10 mouse cellular contexts compared by ENCODE assay signal in the genomic region with DNA sequence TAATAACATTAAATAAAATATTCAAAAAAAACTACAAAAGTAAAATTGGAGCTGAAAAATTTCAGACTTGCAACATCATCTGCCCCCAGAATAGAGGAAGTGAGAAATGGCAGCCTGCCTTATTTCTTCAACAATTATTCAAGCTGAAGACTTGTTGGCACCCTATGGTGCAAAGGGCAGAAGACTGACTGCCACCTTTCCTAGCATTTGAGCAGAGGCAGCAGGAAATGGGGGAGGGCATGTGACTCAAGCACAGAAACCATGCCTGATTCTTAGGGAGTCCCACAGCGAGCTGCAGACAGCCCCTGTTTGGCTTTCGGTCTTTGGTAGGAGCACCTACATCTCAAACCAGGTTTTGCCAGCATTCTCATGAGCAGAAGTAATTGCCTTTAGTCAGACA.
DNase-seq lines count a peak whose midpoint lies in the region; TF ChIP-seq lines count a peak whose summit lies in the region.
"Had no signal": no experiment of that assay in that cellular context is flagged by ENCODE, and none has a peak within 500 bp of the region (broad histone marks: within the 10 kb centered on the region; RNA-seq: fewer than 3 reads in every experiment).

No protein-coding gene starts in this region.

- peak overlapping the region; percentile 41 for H3K27ac ChIP-seq in layer of hippocampus, adult 2 months
- peak overlapping the region; percentile 26; the same call in 1 of the 2 replicates for H3K27ac ChIP-seq in bone marrow, adult 2 months (ENCODE audit: control insufficient read depth, insufficient read depth, low read depth, low read length, poor library complexity)
- H3K27ac ChIP-seq: forebrain, embryonic 15.5 days; neural tube, embryonic 13.5 days had no signal

- TF ChIP-seq CTCF in layer of hippocampus, adult 2 months (conservative IDR thresholded peaks at IDR 0.05), result no peak
- TF ChIP-seq CTCF in bone marrow, adult 2 months (IDR thresholded peaks at IDR 0.05; ENCODE audit: control insufficient read depth, insufficient read depth, low read length), result no peak

- 18% methylated on average over 2 of the region's 2 CpGs for WGBS in bone marrow, adult 2 months

- no peak overlapping the region for H3K4me3 ChIP-seq in layer of hippocampus, adult 2 months
- H3K4me3 ChIP-seq in bone marrow, adult 2 months (replicated peaks; ENCODE audit: control insufficient read depth, low read depth, low read length), result no peak overlapping the region
- H3K4me3 ChIP-seq: forebrain, embryonic 15.5 days; neural tube, embryonic 13.5 days had no signal

- peaks cover 2% of the 10 kb centered on the region; the same call in 1 of the 2 replicates for H3K4me1 ChIP-seq in bone marrow, adult 2 months (ENCODE audit: control insufficient read depth, insufficient read depth, low read length)

- no peak for TF ChIP-seq POLR2A in bone marrow, adult 2 months (IDR thresholded peaks at IDR 0.05; ENCODE audit: borderline replicate concordance, control insufficient read depth, low read depth, low read length)

- no peak for DNase-seq in layer of hippocampus, adult 2 months (ENCODE audit: low spot score in 2 of 2)
- no peak for DNase-seq in layer of hippocampus, postnatal 25 days (ENCODE audit: extremely low spot score in 1 of 2, low spot score in 1 of 2)
- DNase-seq in monocyte, adult 2 months (ENCODE audit: low read depth in 1 of 2, low spot score in 2 of 2), result peak; percentile 32 to 38
- peak; percentile 43 for DNase-seq in thymus, postnatal 14 days
- no peak for DNase-seq in layer of hippocampus, postnatal 36 days
- DNase-seq in yolk sac, embryonic 10.5 days (ENCODE audit: low spot score), result no peak
- DNase-seq: kidney, adult 18-20 months had no signal

Comparison
In these comparisons a context has a peak if more than half of its experiments do, and no peak if none do; other contexts are left out.
1. DNase-seq: peak in monocyte, adult 2 months (2 of 2) and thymus, postnatal 14 days (single experiment); none in layer of hippocampus, adult 2 months (0 of 2), layer of hippocampus, postnatal 25 days (0 of 2), layer of hippocampus, postnatal 36 days (0 of 2) and yolk sac, embryonic 10.5 days (single experiment).